Comparison of ENCODE assay signal across 10 mouse cellular contexts in the genomic region with DNA sequence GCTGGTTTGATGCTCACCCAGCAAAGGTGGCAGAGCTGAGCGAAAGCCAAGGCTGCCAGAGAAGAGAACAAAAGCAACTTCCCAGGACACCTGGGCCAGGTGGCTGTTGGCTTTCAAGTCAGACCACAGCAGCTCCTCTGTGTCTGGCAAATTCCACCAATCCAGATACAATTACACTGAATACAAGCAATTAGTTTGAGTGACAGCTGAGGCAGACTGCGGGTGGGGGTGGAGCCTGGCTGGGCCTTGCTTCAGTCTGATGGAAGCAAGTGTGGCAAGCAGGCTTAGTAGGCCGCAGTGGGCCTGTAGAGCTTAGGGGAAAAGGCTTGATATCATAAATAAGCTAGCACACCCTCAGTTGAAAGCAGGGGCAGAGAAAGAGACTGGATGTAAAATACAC.
DNase-seq lines count a peak whose midpoint lies in the region; ATAC-seq and TF ChIP-seq lines count a peak whose summit lies in the region.
"Had no signal": no experiment of that assay in that cellular context is flagged by ENCODE, and none has a peak within 500 bp of the region (broad histone marks: within the 10 kb centered on the region; RNA-seq: fewer than 3 reads in every experiment).

No protein-coding gene starts in this region.

- 0 out of 2 replicates have a peak overlapping the region, but pooled peaks have one; percentile 29 for H3K27ac ChIP-seq in embryonic facial prominence, embryonic 13.5 days
- peak overlapping the region; percentile 58 for H3K27ac ChIP-seq in hindbrain, postnatal 0 days
- H3K27ac ChIP-seq in intestine, embryonic 16.5 days (ENCODE audit: low read length): no peak overlapping the region

- H3K9me3 ChIP-seq in embryonic facial prominence, embryonic 13.5 days: no peaks in the 10 kb centered on the region
- H3K9me3 ChIP-seq in hindbrain, postnatal 0 days (ENCODE audit: low read length): no peaks in the 10 kb centered on the region
- no peaks in the 10 kb centered on the region for H3K9me3 ChIP-seq in intestine, embryonic 16.5 days (ENCODE audit: control insufficient read depth, low read length)

- no peaks in the 10 kb centered on the region for H3K27me3 ChIP-seq in embryonic facial prominence, embryonic 13.5 days
- no peaks in the 10 kb centered on the region for H3K27me3 ChIP-seq in hindbrain, postnatal 0 days (ENCODE audit: insufficient read depth, low read length)
- no peaks in the 10 kb centered on the region for H3K27me3 ChIP-seq in intestine, embryonic 16.5 days (replicated peaks; ENCODE audit: control insufficient read depth, insufficient read depth, low read length)

- no peaks in the 10 kb centered on the region for H3K36me3 ChIP-seq in embryonic facial prominence, embryonic 13.5 days
- H3K36me3 ChIP-seq in hindbrain, postnatal 0 days (ENCODE audit: insufficient read depth, low read length): peaks cover 11% of the 10 kb centered on the region; the same call in 1 of the 2 replicates
- no peaks in the 10 kb centered on the region for H3K36me3 ChIP-seq in intestine, embryonic 16.5 days (ENCODE audit: control insufficient read depth, insufficient read depth, low read length)

- WGBS in embryonic facial prominence, embryonic 13.5 days: 35% methylated on average over 3 of the region's 3 CpGs
- WGBS in hindbrain, postnatal 0 days: 25% methylated on average over 3 of the region's 3 CpGs
- WGBS in intestine, embryonic 16.5 days: 52% methylated on average over 3 of the region's 3 CpGs

- H3K4me3 ChIP-seq in embryonic facial prominence, embryonic 13.5 days: no peak overlapping the region
- no peak overlapping the region for H3K4me3 ChIP-seq in hindbrain, postnatal 0 days (ENCODE audit: low read length)
- H3K4me3 ChIP-seq in intestine, embryonic 16.5 days (ENCODE audit: low read length): no peak overlapping the region

- peak; percentile 75 for DNase-seq in layer of hippocampus, adult 9-11 months
- no peak for DNase-seq in layer of hippocampus, adult 9-10 months (ENCODE audit: low spot score)
- peak; percentile 65 for DNase-seq in hindbrain, postnatal 0 days (ENCODE audit: low spot score)
- DNase-seq in retina, postnatal 1 day: peak; percentile 85
- DNase-seq in ovary, postnatal 10 days (ENCODE audit: low spot score): no peak
- no peak for DNase-seq in heart, postnatal 4 days
- DNase-seq: heart, postnatal 10 days; right cerebral cortex, postnatal 14 days had no signal

- peaks cover 3% of the 10 kb centered on the region; the same call in 1 of the 2 replicates for H3K4me1 ChIP-seq in embryonic facial prominence, embryonic 13.5 days
- no peaks in the 10 kb centered on the region for H3K4me1 ChIP-seq in hindbrain, postnatal 0 days (ENCODE audit: insufficient read depth, low read length)
- no peaks in the 10 kb centered on the region for H3K4me1 ChIP-seq in intestine, embryonic 16.5 days (ENCODE audit: control insufficient read depth, insufficient read depth, low read length)

- no peak for TF ChIP-seq CTCF in hindbrain, postnatal 0 days (IDR thresholded peaks at IDR 0.05; ENCODE audit: low read depth)

- H3K4me2 ChIP-seq in embryonic facial prominence, embryonic 13.5 days: no peak overlapping the region
- no peak overlapping the region for H3K4me2 ChIP-seq in hindbrain, postnatal 0 days (ENCODE audit: low read depth, low read length)
- no peak overlapping the region for H3K4me2 ChIP-seq in intestine, embryonic 16.5 days (ENCODE audit: low read depth, low read length)

- ATAC-seq in embryonic facial prominence, embryonic 13.5 days (ENCODE audit: insufficient number of reproducible peaks, insufficient read depth, low FRiP score, low TSS enrichment, low read depth): peak; percentile 64; the same call in 1 of the 2 replicates
- peak; percentile 56; the same call in 1 of the 2 replicates for ATAC-seq in hindbrain, postnatal 0 days
- ATAC-seq in intestine, embryonic 16.5 days: no peak

- no peak overlapping the region for H3K9ac ChIP-seq in embryonic facial prominence, embryonic 13.5 days
- no peak overlapping the region for H3K9ac ChIP-seq in hindbrain, postnatal 0 days (replicated peaks; ENCODE audit: low read length)
- no peak overlapping the region for H3K9ac ChIP-seq in intestine, embryonic 16.5 days (ENCODE audit: low read depth, low read length)

Comparison
In these comparisons a context has a peak if more than half of its experiments do, and no peak if none do; other contexts are left out.
1. DNase-seq: peak in layer of hippocampus, adult 9-11 months (single experiment), hindbrain, postnatal 0 days (single experiment) and retina, postnatal 1 day (single experiment); none in layer of hippocampus, adult 9-10 months (single experiment), ovary, postnatal 10 days (single experiment) and heart, postnatal 4 days (single experiment).